Mouse (Mus musculus) olfactory bulb, adult 2 months (tissue): ENCODE data around the gene Vdr.

Source experiments
- CTCF ChIP-seq: fragments of 200-500 bp; IDR thresholded peaks from 2 replicates; pipeline ENCODE4 v1.5.1; 2012; ENCODE audit warnings: low read depth, mild to moderate bottlenecking, low read length, moderate library complexity; ENCODE audit not compliant: insufficient read depth
- POLR2A ChIP-seq: fragments of 200-500 bp; IDR thresholded peaks from 2 replicates; pipeline ENCODE4 v1.6.1; 2012; ENCODE audit warnings: mild to moderate bottlenecking, low read depth, low read length, moderate library complexity; ENCODE audit not compliant: insufficient read depth

GRCm38 (mm10) chr15:97809206-97809605, 101.2 kb downstream of the Vdr start:
- TF ChIP-seq CTCF = no peak
- no peak for TF ChIP-seq POLR2A
